Comparison of ENCODE assay signal across 14 mouse cellular contexts in the genomic region with DNA sequence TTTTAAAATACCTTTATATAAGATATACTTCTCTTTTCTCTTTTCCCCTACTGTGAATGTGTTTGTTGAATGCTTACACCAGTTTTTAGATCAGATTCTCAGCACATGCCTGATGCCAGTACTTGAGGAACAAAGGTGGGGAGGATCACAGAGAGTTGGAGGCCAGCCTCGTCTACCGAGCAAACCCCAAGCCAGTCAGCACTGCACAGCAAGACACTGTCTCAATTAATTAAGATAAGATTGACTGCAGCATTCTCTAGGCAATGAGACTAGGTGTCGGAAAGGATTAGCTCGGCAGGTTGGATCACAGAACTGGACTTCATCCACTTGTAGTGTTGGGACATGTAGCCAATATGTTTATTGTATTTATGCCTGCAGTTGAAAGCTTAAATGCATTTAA. TPM values are rescaled to one million over a fixed set of nuclear protein-coding genes. Genes with fewer than 3 reads are reported as not detected.
A peak's percentile ranks its signal among the peaks of the same experiment; 100 is the strongest.
DNase-seq lines count a peak whose midpoint lies in the region; ATAC-seq lines count a peak whose summit lies in the region.
"Had no signal": no experiment of that assay in that cellular context is flagged by ENCODE, and none has a peak within 500 bp of the region (broad histone marks: within the 10 kb centered on the region; RNA-seq: fewer than 3 reads in every experiment).

No protein-coding gene starts in this region.

- no peak overlapping the region for H3K4me3 ChIP-seq in forebrain, embryonic 13.5 days
- no peak overlapping the region for H3K4me3 ChIP-seq in forebrain, embryonic 10.5 days
- no peak overlapping the region for H3K4me3 ChIP-seq in neural tube, embryonic 12.5 days
- H3K4me3 ChIP-seq in limb, embryonic 10.5 days: no peak overlapping the region
- H3K4me3 ChIP-seq: heart, adult 2 months; heart, embryonic 15.5 days; hindbrain, embryonic 12.5 days; limb, embryonic 12.5 days; liver, embryonic 13.5 days had no signal

- no peak overlapping the region for H3K4me2 ChIP-seq in forebrain, embryonic 13.5 days
- H3K4me2 ChIP-seq in neural tube, embryonic 12.5 days (replicated peaks): no peak overlapping the region
- H3K4me2 ChIP-seq: heart, embryonic 15.5 days; hindbrain, embryonic 12.5 days; limb, embryonic 12.5 days; liver, embryonic 13.5 days had no signal

- H3K9me3 ChIP-seq in forebrain, embryonic 13.5 days (replicated peaks): no peaks in the 10 kb centered on the region
- no peaks in the 10 kb centered on the region for H3K9me3 ChIP-seq in forebrain, embryonic 10.5 days
- H3K9me3 ChIP-seq in neural tube, embryonic 12.5 days: no peaks in the 10 kb centered on the region
- H3K9me3 ChIP-seq in limb, embryonic 10.5 days (replicated peaks): no peaks in the 10 kb centered on the region
- H3K9me3 ChIP-seq: heart, embryonic 15.5 days; hindbrain, embryonic 12.5 days; limb, embryonic 12.5 days; liver, embryonic 13.5 days had no signal

- DNase-seq in forebrain, embryonic 10.5 days (ENCODE audit: extremely low spot score, low spot score): no peak
- DNase-seq in neural tube, embryonic 10.5 days (ENCODE audit: extremely low spot score, low spot score): no peak
- DNase-seq in limb, embryonic 10.5 days (ENCODE audit: low spot score): peak; percentile 28
- peak; percentile 64 for DNase-seq in retina, postnatal 1 day
- no peak for DNase-seq in embryo, embryonic 9.5 days (ENCODE audit: extremely low spot score)

- 16% methylated on average over 4 of the region's 4 CpGs for WGBS in forebrain, embryonic 13.5 days
- 44% methylated on average over 4 of the region's 4 CpGs for WGBS in forebrain, embryonic 10.5 days
- 70% methylated on average over 4 of the region's 4 CpGs for WGBS in neural tube, embryonic 12.5 days
- WGBS in limb, embryonic 10.5 days: 44% methylated on average over 4 of the region's 4 CpGs

- H3K4me1 ChIP-seq in forebrain, embryonic 13.5 days: no peaks in the 10 kb centered on the region
- H3K4me1 ChIP-seq in forebrain, embryonic 10.5 days: peaks cover 12% of the 10 kb centered on the region
- no peaks in the 10 kb centered on the region for H3K4me1 ChIP-seq in neural tube, embryonic 12.5 days
- H3K4me1 ChIP-seq in limb, embryonic 10.5 days: peaks cover 16% of the 10 kb centered on the region
- H3K4me1 ChIP-seq: heart, embryonic 15.5 days; hindbrain, embryonic 12.5 days; limb, embryonic 12.5 days; liver, embryonic 13.5 days had no signal

- H3K9ac ChIP-seq in forebrain, embryonic 13.5 days: no peak overlapping the region
- no peak overlapping the region for H3K9ac ChIP-seq in neural tube, embryonic 12.5 days
- H3K9ac ChIP-seq: heart, embryonic 15.5 days; hindbrain, embryonic 12.5 days; limb, embryonic 12.5 days; liver, embryonic 13.5 days had no signal

- ATAC-seq in forebrain, embryonic 13.5 days: peak; percentile 45; the same call in 1 of the 2 replicates
- ATAC-seq in neural tube, embryonic 12.5 days (ENCODE audit: low FRiP score, low read depth): 0 out of 2 replicates have a peak, but pooled peaks have one; percentile 33

- no peaks in the 10 kb centered on the region for H3K36me3 ChIP-seq in forebrain, embryonic 13.5 days (ENCODE audit: poor library complexity, severe bottlenecking)
- no peaks in the 10 kb centered on the region for H3K36me3 ChIP-seq in forebrain, embryonic 10.5 days (replicated peaks)
- H3K36me3 ChIP-seq in neural tube, embryonic 12.5 days: no peaks in the 10 kb centered on the region
- no peaks in the 10 kb centered on the region for H3K36me3 ChIP-seq in limb, embryonic 10.5 days
- H3K36me3 ChIP-seq: heart, embryonic 15.5 days; hindbrain, embryonic 12.5 days; limb, embryonic 12.5 days; liver, embryonic 13.5 days had no signal

- no peaks in the 10 kb centered on the region for H3K27me3 ChIP-seq in forebrain, embryonic 13.5 days
- peaks cover 13% of the 10 kb centered on the region; the same call in 1 of the 2 replicates for H3K27me3 ChIP-seq in forebrain, embryonic 10.5 days (ENCODE audit: poor library complexity, severe bottlenecking)
- H3K27me3 ChIP-seq in neural tube, embryonic 12.5 days (replicated peaks): no peaks in the 10 kb centered on the region
- no peaks in the 10 kb centered on the region for H3K27me3 ChIP-seq in limb, embryonic 10.5 days (ENCODE audit: low read depth, poor library complexity, severe bottlenecking)
- H3K27me3 ChIP-seq: heart, embryonic 15.5 days; hindbrain, embryonic 12.5 days; liver, embryonic 13.5 days had no signal

- H3K27ac ChIP-seq in forebrain, embryonic 13.5 days: no peak overlapping the region
- no peak overlapping the region for H3K27ac ChIP-seq in forebrain, embryonic 10.5 days
- no peak overlapping the region for H3K27ac ChIP-seq in neural tube, embryonic 12.5 days
- H3K27ac ChIP-seq in limb, embryonic 10.5 days: no peak overlapping the region
- H3K27ac ChIP-seq: heart, adult 2 months; heart, embryonic 15.5 days; hindbrain, embryonic 12.5 days; limb, embryonic 12.5 days; liver, embryonic 13.5 days had no signal

RNA-seq across cellular contexts. Expression of gene Tctex1d1, which starts 8.9 kb away (rescaled TPM):
- 0.56 and 1.9 TPM in 2 replicates for polyA plus RNA-seq in forebrain, embryonic 13.5 days (2015; fragmentation: Nextera tagmentation; extraction: Ambion mirVana)
- polyA plus RNA-seq in forebrain, embryonic 10.5 days (2016; fragmentation: Nextera tagmentation; extraction: Ambion mirVana): 0.31 and 0.36 TPM in 2 replicates
- polyA plus RNA-seq in neural tube, embryonic 12.5 days (2016; fragmentation: Nextera tagmentation; extraction: Ambion mirVana): 0.70 and 1.2 TPM in 2 replicates
- 0.10 and 0.25 TPM in 2 replicates for polyA plus RNA-seq in limb, embryonic 10.5 days (2016; fragmentation: Nextera tagmentation; extraction: Ambion mirVana)
- polyA plus RNA-seq: heart, embryonic 15.5 days had no signal

RNA-seq across cellular contexts. Expression of gene Insl5, which starts 39.3 kb away (rescaled TPM):
- 0.43 TPM in 1 of 2 replicates, not detected in the other for polyA plus RNA-seq in forebrain, embryonic 13.5 days (2015; fragmentation: Nextera tagmentation; extraction: Ambion mirVana)
- polyA plus RNA-seq in forebrain, embryonic 10.5 days (2016; fragmentation: Nextera tagmentation; extraction: Ambion mirVana): not detected in 2 replicates
- 0.29 TPM in 1 of 2 replicates, not detected in the other for polyA plus RNA-seq in neural tube, embryonic 12.5 days (2016; fragmentation: Nextera tagmentation; extraction: Ambion mirVana)
- polyA plus RNA-seq in limb, embryonic 10.5 days (2016; fragmentation: Nextera tagmentation; extraction: Ambion mirVana): not detected in 2 replicates
- polyA plus RNA-seq: embryonic facial prominence, embryonic 14.5 days; heart, adult 2 months; heart, embryonic 15.5 days; limb, embryonic 12.5 days; liver, embryonic 13.5 days; lung, embryonic 16.5 days had no signal

Comparison
In these comparisons a context has a peak if more than half of its experiments do, and no peak if none do; other contexts are left out.
1. DNase-seq: peak in limb, embryonic 10.5 days (single experiment) and retina, postnatal 1 day (single experiment); none in forebrain, embryonic 10.5 days (single experiment), neural tube, embryonic 10.5 days (single experiment) and embryo, embryonic 9.5 days (single experiment).